Mouse (Mus musculus) layer of hippocampus, postnatal 36 days (tissue): ENCODE data around the gene Tmod4. TPM values are rescaled to one million over a fixed set of nuclear protein-coding genes. Genes with fewer than 3 reads are reported as not detected.
"Not testable (repeated sequence)": the region's sequence is repeated elsewhere in the genome, so short reads cannot be mapped to it uniquely, and the experiment has no call there.

Experiments used
- DNase-seq, 2 experiments: peaks; one replicate each; pipeline ENCODE4 v3.0.0; 2022
- total RNA-seq, 2 experiments: library from RNA; stranded (reverse); gene quantifications; 2 replicates each; pipeline ENCODE4 v1.2.3; 2021

Tmod4 gene
- total RNA-seq = 1 to 10 TPM in 1 of 2 experiments, under 1 TPM in 1; 0.96 to 1.1 TPM

- DNase-seq = no peak
These were observed at the start of gene Tmod4 for GRCm38 (mm10) chr3:95124246-95124645. Gene Tmod4 (plus strand): TSS chr3:95124476.

DNA sequence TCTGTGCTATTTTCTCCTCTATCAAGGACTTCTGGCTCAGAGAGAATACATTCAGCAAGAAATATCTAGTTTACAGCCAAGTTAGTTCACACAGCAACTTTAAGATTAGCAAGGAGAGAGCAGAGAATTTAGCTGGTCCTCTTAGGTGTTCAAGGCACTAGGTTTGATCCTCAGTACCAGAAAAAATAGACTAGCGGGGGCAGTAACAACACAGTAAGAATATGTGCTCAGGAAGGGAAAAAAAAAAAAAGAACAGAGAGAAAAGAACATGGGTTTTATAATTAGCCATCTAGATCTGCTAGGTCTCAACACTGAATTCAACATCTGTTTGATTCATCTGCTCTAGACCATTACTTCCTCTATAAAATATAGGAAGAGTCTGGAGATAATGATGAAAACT is 36.2 kb upstream of the Tmod4 start:
- DNase-seq = no peak

DNA sequence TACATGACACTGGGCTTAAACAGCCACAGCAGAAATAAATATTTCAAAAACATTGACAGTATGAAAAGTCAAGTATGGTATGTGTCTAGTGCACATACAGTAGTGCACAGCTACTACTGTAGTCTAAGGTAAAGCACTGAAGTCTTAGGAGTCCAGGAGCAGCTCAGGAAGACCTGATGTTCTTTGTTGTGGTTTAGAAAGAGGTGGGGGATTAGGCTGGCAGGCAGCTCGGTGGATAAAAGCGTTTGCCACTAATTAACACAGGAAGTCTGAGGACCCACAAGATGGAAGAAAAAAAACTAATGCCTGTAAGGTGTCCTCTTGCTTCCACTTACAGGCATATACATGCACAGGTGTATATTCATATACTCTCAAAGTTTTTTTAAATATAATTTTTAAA is 23.4 kb upstream of the Tmod4 start:
- DNase-seq = no peak

DNA sequence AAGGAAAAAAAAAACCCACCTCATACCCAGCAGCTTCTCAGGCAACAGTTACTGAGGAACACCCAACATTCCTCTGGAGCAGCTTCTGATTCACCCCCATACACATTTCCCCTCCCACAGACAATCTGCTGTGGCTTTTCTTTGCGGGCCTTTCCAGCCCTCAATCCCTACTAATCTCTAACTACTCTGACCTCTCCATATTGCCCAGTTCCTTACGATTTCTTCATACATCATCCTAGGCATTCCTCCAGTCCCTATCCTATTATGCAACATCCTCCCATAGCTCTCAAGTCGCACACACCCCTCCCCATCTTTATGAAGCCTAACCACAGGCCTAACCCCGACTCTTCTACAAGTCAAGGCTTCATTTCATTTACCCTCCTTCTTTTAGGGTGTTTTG is 19.2 kb upstream of the Tmod4 start:
- peak; percentile 54 to 67 for DNase-seq

DNA sequence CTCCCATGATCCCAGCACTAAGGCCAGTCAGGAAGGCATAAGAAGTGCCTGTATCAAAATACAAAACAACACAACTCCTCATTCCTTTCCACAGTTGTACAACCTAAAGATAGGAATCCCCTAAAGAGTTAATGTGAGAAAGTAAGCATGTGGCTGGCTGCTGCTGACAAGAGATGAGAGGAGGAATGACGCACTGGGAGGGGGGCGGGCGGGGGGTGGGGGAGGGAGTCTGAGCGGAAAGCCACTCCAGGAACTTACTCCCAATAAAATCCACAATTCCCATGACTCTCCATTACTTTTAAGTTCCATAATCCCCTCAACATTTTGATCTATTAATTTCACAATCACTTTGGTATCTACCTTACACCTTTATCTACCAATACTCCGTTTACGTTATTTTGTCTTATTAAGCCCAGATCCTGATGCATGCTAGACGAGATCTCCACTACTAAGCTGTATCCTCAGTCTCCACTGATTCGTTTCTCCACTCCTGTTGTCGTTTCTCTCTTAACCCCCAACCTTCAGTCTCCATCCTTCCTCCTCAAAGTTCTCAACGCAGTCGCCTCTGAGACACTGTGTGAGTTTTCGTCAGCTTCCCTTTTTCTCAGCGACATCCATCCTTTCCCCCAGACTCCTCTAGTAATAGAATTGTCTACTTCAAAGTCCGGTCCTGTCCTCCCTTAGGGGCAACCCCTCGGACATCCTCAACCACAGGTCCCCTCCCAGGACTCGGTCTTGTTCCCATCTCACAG is 18.5 kb upstream of the Tmod4 start:
- DNase-seq = no peak

- DNase-seq = peak; percentile 94 to 95
These were observed 17.7 kb upstream of the Tmod4 start, which contains the start of gene Pip5k1a for GRCm38 (mm10) chr3:95106338-95107117. Gene Pip5k1a (minus strand): TSS chr3:95106930.

- not testable (repeated sequence) for DNase-seq
These were observed 17.0 kb upstream of the Tmod4 start for GRCm38 (mm10) chr3:95107308-95107707.

DNA sequence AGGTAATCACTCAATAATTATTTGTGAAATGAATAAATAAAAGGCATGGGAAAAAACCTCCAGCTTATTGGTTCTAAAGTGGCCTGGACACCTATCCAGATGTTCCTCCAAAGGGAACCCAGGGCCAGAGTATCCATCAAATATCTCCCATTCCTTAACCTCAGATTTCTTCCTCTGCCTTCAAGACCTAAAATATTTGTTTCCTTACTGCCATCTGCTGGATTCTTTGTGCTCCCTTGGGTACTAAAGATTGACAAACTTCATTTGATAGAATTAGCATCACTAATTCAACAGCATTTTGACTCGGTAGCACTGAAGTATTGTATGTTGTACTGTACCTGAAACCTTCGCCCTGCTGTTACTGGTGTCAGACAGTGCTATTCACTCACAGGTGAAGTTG is 16.4 kb upstream of the Tmod4 start:
- no peak for DNase-seq

GRCm38 (mm10) chr3:95110911-95111726 is 13.2 kb upstream of the Tmod4 start, which contains the start of gene Vps72:
Gene Vps72 (plus strand): TSS chr3:95111022.
- DNase-seq = peak; percentile 91

- no peak for DNase-seq
These were observed 11.5 kb upstream of the Tmod4 start for GRCm38 (mm10) chr3:95112760-95113159.

GRCm38 (mm10) chr3:95117751-95118150 is 6.5 kb upstream of the Tmod4 start:
- no peak for DNase-seq

GRCm38 (mm10) chr3:95121580-95121979 is 2.7 kb upstream of the Tmod4 start:
- DNase-seq = no peak

GRCm38 (mm10) chr3:95124972-95125371 is 696 bp downstream of the Tmod4 start:
- DNase-seq = peak in 1 of 2 experiments; percentile 50

- DNase-seq = no peak
These were observed 5.0 kb downstream of the Tmod4 start for GRCm38 (mm10) chr3:95129226-95129651.

DNA sequence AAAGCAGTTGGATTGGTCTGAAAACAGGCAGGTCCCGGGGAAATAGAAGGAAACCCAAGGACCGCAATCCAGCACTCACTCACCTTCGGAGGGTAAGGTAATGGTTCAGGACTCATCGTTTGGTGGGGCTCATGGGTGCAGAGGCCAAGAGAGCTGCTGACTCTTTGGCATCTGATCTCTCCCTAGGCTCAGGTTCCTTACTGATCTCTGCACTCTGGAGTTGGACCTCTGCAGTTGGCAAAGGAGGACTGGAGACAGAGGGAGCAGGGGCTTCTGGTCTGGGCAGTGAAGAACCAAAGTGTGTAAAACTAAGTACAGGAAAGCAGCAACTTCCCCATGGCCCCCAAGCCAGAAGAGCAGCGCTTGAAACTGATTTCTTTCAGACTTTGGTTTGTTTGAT is 5.8 kb downstream of the Tmod4 start:
- DNase-seq = no peak

GRCm38 (mm10) chr3:95132389-95132788 is 8.1 kb downstream of the Tmod4 start:
- not testable (repeated sequence) for DNase-seq

- DNase-seq = no peak
These were observed 8.9 kb downstream of the Tmod4 start for GRCm38 (mm10) chr3:95133176-95133575.

GRCm38 (mm10) chr3:95133680-95134101 is 9.4 kb downstream of the Tmod4 start, which contains the start of the genes Scnm1 and Lysmd1:
Gene Scnm1 (minus strand): TSS chr3:95134011.
Gene Lysmd1 (plus strand): TSS chr3:95134088.
- peak; percentile 88 to 93 for DNase-seq

- DNase-seq = not testable (repeated sequence)
These were observed 9.9 kb downstream of the Tmod4 start for GRCm38 (mm10) chr3:95134133-95134532.

GRCm38 (mm10) chr3:95135023-95135422 is 10.7 kb downstream of the Tmod4 start:
- DNase-seq = no peak

GRCm38 (mm10) chr3:95135433-95136052 is 11.3 kb downstream of the Tmod4 start:
- DNase-seq = no peak

DNA sequence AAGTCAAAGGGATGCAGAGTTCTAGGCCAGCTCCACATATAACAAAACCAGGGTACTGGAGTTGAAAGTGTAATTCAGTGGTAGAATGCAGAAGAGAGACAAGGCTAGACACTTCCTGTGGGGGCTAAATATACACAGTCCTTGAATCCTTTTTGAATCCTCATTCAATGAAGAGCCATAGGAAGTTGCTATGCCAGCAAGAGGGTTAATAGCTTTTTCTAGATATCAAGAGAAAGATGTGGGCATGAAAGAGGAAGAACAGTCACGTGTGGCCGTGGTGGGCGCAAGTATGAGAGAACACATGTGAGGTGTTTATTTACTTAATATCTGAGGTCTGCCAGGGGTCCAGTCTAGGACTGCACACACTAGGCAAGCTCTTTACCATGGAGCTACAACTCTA is 12.1 kb downstream of the Tmod4 start:
- no peak for DNase-seq
